Comparison of ENCODE assay signal across 11 mouse cellular contexts in genomic region chr5:12191681-12192080, GRCm38 (mm10).
"Had no signal": no experiment of that assay in that cellular context is flagged by ENCODE, and none has a peak within 500 bp of the region (broad histone marks: within the 10 kb centered on the region; RNA-seq: fewer than 3 reads in every experiment).

No protein-coding gene starts in this region.

- H3K4me1 ChIP-seq: kidney, embryonic 15.5 days; liver, embryonic 13.5 days; midbrain, embryonic 10.5 days; midbrain, embryonic 15.5 days had no signal

- H3K4me3 ChIP-seq: kidney, embryonic 15.5 days; left cerebral cortex, adult 2 months; liver, embryonic 13.5 days; midbrain, embryonic 10.5 days; midbrain, embryonic 15.5 days had no signal

- ATAC-seq: liver, postnatal 0 days; midbrain, embryonic 15.5 days had no signal

- H3K36me3 ChIP-seq: kidney, embryonic 15.5 days; liver, embryonic 13.5 days; midbrain, embryonic 10.5 days; midbrain, embryonic 15.5 days had no signal

- H3K27ac ChIP-seq: kidney, embryonic 15.5 days; left cerebral cortex, adult 2 months; liver, embryonic 13.5 days; midbrain, embryonic 10.5 days; midbrain, embryonic 15.5 days had no signal

- H3K9me3 ChIP-seq: kidney, embryonic 15.5 days; liver, embryonic 13.5 days; midbrain, embryonic 10.5 days; midbrain, embryonic 15.5 days had no signal

- H3K27me3 ChIP-seq: kidney, embryonic 15.5 days; liver, embryonic 13.5 days; midbrain, embryonic 15.5 days had no signal

- DNase-seq: kidney, postnatal 14 days; liver; liver, embryonic 13.5 days; liver, postnatal 0 days; lung, postnatal 4 days; right cerebral cortex, postnatal 14 days; thymus, postnatal 36 days had no signal

- H3K9ac ChIP-seq: kidney, embryonic 15.5 days; liver, embryonic 13.5 days; liver, postnatal 0 days; midbrain, embryonic 15.5 days had no signal

- H3K4me2 ChIP-seq: kidney, embryonic 15.5 days; liver, embryonic 13.5 days; midbrain, embryonic 15.5 days had no signal
